Mouse (Mus musculus) heart, postnatal 0 days (tissue): ENCODE data around the gene Gm45785.

Source experiments
- CTCF ChIP-seq: IDR thresholded peaks from 2 replicates; pipeline ENCODE4 v1.5.1; 2016; ENCODE audit warnings: antibody characterized with exemption, control low read depth, low read depth
- EP300 ChIP-seq: IDR thresholded peaks from 2 replicates; pipeline ENCODE4 v1.6.1; 2016; ENCODE audit warnings: antibody characterized with exemption, low read depth

- TF ChIP-seq EP300 (no peak), CTCF (no peak)
Observed at GRCm38 (mm10) chr7:140894031-140894430, 37.9 kb upstream of the Gm45785 start.
